Mouse (Mus musculus): Measurements from ENCODE around the gene Stac2.
A peak's percentile ranks its signal among the peaks of the same experiment; 100 is the strongest.

Stac2 gene

DNA sequence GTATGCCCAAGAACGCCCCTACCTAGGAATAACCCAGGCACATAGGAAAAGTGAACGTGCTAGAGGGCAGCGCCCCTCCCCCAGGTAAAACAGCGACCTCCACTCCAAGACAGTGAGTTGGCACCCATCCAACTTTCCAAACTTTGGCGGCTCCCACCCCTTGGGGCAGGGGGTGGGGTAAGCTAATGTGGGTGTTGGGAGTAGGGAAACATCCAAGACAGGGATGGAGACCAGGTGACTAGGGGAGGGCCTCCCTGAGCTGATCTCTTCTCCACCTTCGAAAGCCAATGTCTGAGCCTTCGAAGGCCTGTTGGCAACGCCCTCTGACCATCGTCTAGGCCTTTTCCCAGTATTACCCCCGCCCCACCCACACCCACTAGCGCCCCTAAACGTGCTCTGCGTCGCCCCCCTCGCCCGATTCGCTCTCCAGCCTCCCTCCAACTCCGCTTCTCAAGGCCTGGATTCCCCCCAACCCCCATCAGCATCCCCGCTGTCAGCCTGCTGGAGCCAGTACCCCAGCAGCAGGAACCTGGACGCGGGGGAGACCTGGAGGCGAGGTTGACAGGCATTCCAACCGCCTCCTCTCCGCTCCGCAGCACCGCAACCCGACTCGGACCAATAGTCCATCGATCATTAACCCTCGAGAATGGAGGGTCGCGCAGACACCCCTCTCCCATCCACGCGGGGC lies 31.6 kb downstream of the Stac2 start:
- DNase-seq (ENCODE audit: low read depth in 2 of 2, low spot score in 2 of 2), result no peak

- DNase-seq (ENCODE audit: low read depth in 2 of 2, low spot score in 2 of 2), result no peak
These were observed 32.1 kb downstream of the Stac2 start for GRCm38 (mm10) chr11:98021118-98021517.

- no peak for DNase-seq (ENCODE audit: low read depth in 2 of 2, low spot score in 2 of 2)
These were observed 32.6 kb downstream of the Stac2 start for GRCm38 (mm10) chr11:98020710-98021109.

DNA sequence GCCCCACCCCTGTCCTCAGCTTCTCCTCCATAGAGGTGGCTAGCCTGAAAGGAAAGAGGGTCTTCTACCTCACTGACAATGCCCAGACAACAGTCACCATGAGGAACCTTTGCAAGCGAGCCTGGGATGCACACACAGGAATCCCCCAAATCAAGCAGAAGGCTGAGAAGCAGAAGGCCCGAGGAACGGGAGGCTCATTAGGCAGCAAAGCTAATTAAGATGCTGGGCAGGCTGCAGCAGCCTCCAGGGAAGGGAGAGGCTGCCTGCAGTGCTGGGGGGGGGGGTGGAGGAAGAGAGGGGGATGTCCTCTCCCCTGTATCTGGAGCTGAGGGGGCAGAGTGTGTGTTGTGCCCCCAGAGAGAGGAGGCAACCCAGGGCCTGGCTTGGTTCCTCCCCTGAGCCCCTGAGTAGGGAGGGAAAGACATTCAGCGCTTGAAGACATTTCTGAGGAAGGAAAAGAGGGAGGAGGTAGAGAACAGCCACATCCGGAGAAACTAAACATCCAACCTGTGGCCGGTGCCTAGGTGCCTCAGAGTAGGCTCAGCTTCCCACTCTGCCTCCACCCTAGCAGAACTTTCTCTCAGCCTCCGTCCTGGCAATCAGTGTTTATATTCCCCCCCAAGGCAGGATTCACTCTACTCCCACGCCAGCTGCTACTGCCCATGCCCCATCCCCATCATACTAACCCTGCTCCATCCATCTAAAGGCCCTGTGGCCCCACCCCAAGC lies 33.2 kb downstream of the Stac2 start:
- no peak for DNase-seq (ENCODE audit: low read depth in 2 of 2, low spot score in 2 of 2)

- DNase-seq (ENCODE audit: low read depth in 2 of 2, low spot score in 2 of 2), result peak; percentile 50 to 63
These were observed 34.2 kb downstream of the Stac2 start for GRCm38 (mm10) chr11:98018858-98019641.

- no peak for DNase-seq (ENCODE audit: low read depth in 2 of 2, low spot score in 2 of 2)
These were observed 35.0 kb downstream of the Stac2 start for GRCm38 (mm10) chr11:98018222-98018621.

- no peak for DNase-seq (ENCODE audit: low read depth in 2 of 2, low spot score in 2 of 2)
These were observed 36.4 kb downstream of the Stac2 start for GRCm38 (mm10) chr11:98016824-98017223.

- DNase-seq (ENCODE audit: low read depth in 2 of 2, low spot score in 2 of 2), result no peak
These were observed 37.1 kb downstream of the Stac2 start for GRCm38 (mm10) chr11:98016177-98016576.

GRCm38 (mm10) chr11:98012831-98013230 lies 40.4 kb downstream of the Stac2 start:
- no peak for DNase-seq (ENCODE audit: low read depth in 2 of 2, low spot score in 2 of 2)

DNA sequence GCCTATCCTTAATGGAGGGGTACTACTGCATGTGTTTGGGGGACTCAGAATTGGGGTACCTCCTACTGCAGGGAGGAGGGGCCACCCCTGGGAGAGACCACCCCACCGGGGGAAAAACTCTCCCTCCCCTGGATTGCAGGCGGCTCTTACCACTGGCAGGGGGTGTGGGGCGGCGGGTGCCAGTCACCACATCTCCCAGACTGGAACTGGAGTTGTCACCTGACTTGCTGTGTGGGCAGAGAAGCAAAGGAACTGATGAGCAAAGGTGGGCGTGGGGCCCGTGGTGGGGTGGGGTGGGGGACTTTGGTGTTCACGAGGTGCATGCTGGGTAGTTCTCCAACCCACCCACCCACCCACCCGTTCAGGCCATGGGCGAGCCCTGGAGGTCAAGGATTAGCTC lies 41.5 kb downstream of the Stac2 start:
- no peak for DNase-seq (ENCODE audit: low read depth in 2 of 2, low spot score in 2 of 2)

- DNase-seq (ENCODE audit: low read depth in 2 of 2, low spot score in 2 of 2), result no peak
These were observed 45.2 kb downstream of the Stac2 start for GRCm38 (mm10) chr11:98008087-98008486.

DNA sequence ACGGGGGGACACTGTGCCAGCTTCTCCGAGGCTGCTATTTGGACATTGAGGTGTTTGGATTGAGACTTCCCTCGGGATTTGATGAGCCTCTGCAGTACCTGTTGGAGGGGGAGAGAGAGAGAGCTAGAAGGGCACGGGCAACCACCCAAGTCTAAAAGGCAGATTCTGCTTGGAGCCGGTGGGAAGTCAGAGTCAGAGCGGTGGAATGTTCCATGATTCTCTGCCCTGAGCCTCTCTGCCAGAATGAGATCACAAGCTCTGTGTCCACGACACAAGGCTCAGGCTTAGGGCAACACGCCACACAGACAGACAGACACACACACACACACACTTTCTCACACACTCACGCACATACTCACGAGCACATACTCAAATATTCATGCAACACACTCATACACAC lies 47.6 kb downstream of the Stac2 start:
- DNase-seq (ENCODE audit: low read depth in 2 of 2, low spot score in 2 of 2), result no peak

DNA sequence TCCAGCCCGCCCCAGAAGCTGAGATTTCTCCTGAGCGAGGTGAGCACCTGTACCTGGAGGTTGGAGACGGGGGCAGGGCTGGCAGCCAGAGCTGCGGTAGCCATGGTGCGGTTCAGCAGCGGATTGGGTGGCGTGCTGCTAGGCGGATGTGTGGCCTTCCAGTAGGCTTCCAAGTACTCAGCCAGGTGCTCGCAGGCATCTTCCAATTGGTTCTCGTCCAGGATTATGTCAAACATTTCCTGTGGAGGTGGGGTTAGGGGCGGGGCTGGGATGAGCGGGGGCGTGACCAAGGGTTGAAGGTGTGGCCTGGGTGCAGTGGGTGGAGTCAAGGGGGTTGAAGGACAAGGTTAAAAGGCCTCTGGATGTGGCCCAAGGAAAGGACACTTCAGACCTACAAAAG lies 48.2 kb downstream of the Stac2 start:
- DNase-seq (ENCODE audit: low read depth in 2 of 2, low spot score in 2 of 2), result no peak

- no peak for DNase-seq (ENCODE audit: low read depth in 2 of 2, low spot score in 2 of 2)
These were observed 49.1 kb downstream of the Stac2 start for GRCm38 (mm10) chr11:98004161-98004560.

DNA sequence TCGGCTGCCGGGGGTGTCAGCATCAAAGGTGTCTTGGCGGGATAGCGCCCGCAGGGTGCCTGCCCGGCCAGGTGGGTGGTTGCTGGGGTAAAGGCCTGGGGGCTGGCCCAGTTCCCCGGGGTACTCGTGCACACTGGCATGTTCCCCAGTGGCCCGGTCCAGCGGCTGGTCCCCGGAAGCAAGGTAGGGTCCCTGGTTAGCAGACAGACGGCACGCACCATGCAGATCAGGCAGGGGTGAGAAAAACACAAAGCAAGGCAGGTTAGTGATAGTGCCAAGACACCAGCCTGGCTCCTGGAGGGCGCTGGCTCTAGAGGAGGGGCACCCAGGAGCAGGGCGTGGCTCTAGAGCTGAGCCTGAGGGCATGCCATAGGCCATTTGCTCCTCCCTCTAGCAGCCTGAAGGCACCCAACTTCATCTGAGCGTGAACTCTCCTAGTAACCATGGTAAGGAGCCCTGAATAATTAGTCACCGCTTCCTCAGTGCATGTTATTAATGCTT lies 50.0 kb downstream of the Stac2 start:
- DNase-seq (ENCODE audit: low read depth in 2 of 2, low spot score in 2 of 2), result no peak

- DNase-seq (ENCODE audit: low read depth in 2 of 2, low spot score in 2 of 2), result peak; percentile 87 to 93
These were observed 50.6 kb downstream of the Stac2 start for GRCm38 (mm10) chr11:98002627-98003026.

DNA sequence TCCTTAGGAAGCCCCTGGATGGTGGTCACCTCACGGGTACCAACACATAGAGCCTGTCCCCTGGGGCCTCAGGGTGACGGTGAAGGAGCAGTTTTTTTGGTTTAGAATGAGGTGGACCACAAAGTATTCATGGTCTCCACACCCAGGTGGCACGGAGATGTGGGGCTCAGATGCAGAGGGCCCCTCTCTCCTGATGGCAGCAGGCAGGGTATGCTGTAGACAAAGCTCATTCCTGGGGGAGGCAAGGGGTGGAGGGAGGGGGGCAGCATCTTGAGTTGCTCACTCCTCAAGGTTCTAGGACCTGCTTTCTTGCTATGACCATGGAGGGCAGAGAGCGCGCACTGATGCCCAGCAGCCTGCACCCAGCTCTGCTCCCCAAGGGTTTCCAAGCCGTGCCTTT lies 51.3 kb downstream of the Stac2 start:
- no peak for DNase-seq (ENCODE audit: low read depth in 2 of 2, low spot score in 2 of 2)

DNA sequence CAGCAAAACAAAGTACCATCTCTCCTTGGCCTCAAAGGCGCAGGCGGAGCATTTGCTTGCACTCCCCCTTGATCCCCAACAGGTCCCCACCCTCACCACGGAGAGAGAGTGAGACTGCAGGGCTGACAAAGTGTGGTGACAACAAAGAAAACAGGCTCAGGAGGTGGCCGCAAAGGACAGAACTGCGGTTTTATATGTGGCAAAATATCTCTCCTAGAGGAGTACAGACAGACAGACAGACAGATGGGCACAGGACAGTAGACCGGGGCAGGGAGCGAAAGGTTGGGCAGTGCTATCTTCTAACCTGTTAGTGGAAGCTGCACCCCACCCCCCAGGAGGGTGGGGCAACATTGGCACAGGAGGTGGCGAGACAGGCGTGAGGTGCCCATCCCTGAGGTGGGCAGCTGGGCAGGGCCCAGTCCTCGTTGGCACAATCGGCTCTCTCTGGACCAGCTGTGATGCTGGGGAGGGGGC lies 51.9 kb downstream of the Stac2 start:
- peak; percentile 64 to 72 for DNase-seq (ENCODE audit: low read depth in 2 of 2, low spot score in 2 of 2)

DNA sequence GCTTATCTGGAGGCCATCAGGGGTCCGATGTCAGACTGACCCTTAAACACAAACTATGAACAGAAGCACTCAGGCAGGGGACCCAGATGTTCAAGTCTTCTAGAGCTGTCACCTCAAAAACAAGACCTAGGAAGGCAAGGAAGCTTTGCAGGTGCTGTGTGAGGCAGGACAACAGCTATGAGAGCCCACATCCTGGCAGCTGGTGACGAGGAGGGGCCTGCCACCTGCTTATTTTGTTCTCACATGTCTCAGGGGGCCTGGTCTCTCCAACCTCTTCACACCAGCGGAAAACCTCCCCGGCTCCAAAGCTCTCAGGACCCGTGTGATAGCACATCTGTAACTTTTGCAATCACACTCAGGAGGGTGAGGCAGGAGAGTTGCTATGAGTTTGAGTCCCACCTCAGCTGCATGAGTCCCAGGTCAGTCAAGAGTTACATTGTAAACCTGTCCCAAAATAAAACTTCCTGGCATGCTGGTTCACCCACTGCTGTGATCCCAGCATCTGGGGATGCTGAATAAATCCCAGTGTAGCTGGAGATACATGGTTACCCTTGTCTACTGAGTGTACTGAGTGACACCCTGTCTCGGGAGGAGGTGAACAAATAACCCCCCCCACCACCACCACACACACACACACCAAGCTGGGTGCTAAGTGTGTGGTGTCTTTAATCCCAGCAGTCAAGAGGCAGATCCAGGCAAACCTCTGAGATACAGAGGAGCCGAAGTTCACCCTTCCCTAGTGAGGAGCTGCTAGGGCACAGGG lies 52.7 kb downstream of the Stac2 start:
- peak; percentile 79 to 85 for DNase-seq (ENCODE audit: low read depth in 2 of 2, low spot score in 2 of 2)

DNA sequence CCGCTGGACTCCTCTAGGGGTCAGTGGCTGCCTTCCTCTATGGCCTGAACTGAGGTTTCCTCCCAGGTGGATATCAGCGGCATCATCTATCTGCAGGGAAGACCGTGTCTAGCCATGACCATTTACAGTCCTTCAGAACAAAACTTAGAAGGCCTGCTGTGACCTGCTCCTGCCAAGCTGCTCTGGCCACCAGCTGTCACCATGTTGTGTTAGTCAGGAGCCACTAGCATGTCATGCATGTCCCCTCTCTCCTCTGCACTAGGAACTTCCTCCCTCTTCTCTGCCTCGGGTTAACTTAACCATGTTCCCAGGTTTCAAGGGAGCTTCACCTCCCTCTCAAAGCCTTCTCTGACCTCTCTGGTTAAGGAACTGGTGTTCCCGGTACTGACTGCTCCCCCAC lies 53.5 kb downstream of the Stac2 start:
- no peak for DNase-seq (ENCODE audit: low read depth in 2 of 2, low spot score in 2 of 2)

Data from CD8-positive naive resting alpha-beta T cell, adult 2 months (primary cell).